Mouse (Mus musculus): Measurements from ENCODE around the gene Olfr1489.
"Not testable (repeated sequence)": the region's sequence is repeated elsewhere in the genome, so short reads cannot be mapped to it uniquely, and the experiment has no call there.

Gene Olfr1489

GRCm38 (mm10) chr19:13631321-13631720, at the start of gene Olfr1489:
Olfr1489 (plus strand) TSS chr19:13631621.
- DNase-seq, result no peak

GRCm38 (mm10) chr19:13583211-13583610, 48.2 kb upstream of the Olfr1489 start, which contains the start of gene Olfr1484:
Olfr1484 (plus strand) TSS chr19:13583511.
- DNase-seq, result no peak

GRCm38 (mm10) chr19:13617075-13617474, 14.3 kb upstream of the Olfr1489 start, which contains the start of gene Olfr1487:
Olfr1487 (plus strand) TSS chr19:13617375.
- not testable (repeated sequence) for DNase-seq

DNA sequence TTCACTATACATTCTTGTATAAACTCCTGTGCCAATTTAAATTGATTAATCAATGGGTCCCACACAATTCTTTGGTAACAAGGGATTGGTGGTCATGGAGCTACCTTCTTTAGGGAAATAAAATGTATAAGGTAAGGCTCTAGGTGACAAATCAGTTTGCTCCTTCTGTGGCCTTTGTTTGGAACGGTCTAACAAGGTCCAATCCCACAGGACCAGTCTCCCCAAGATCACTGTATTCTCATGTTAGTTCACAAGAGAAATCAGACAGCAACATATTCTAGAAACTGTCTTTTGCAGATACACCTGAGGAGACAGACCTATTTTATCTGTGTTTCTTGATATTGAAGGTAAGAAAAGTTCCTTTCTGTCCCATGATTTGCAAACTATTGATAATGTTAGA, 19.4 kb downstream of the Olfr1489 start, which contains the start of gene Olfr1490:
TSS of gene Olfr1490 (plus strand) at position 301 of the 400 bp plus-strand sequence.
- no peak for DNase-seq

Data from kidney, adult 8-10 months (tissue).